Mouse (Mus musculus) heart, postnatal 0 days (tissue): ENCODE measurements around the gene Cabp2. TPM values are rescaled to one million over a fixed set of nuclear protein-coding genes. Genes with fewer than 3 reads are reported as not detected.
A peak's percentile ranks its signal among the peaks of the same experiment; 100 is the strongest.

Experiments
- ATAC-seq: fragments of 200-750 bp; cut with Nextera tagmentation; 2 replicates; pipeline ENCODE4 v1.8.0; 2017; ENCODE audit warnings: low read depth, moderate number of reproducible peaks, moderate library complexity; ENCODE audit not compliant: insufficient read depth
- DNase-seq: peaks from one replicate; pipeline ENCODE4 v3.0.0-alpha.2; 2016; ENCODE audit warnings: low spot score
- H3K27ac ChIP-seq: fragments of 300-500 bp; sonication (generic); 2 replicates; pipeline ENCODE4 v1.5.1; 2014; ENCODE audit warnings: low read depth, mild to moderate bottlenecking
- H3K27me3 ChIP-seq: fragments of 300-500 bp; sonication (generic); 2 replicates; pipeline ENCODE4 v1.6.1; 2014; ENCODE audit warnings: low read length, mixed read lengths; ENCODE audit not compliant: control insufficient read depth, insufficient read depth
- H3K36me3 ChIP-seq: fragments of 300-500 bp; sonication (generic); replicated peaks from 2 replicates; pipeline ENCODE4 v1.6.1; 2014; ENCODE audit warnings: low read length, mixed read lengths; ENCODE audit not compliant: control insufficient read depth, insufficient read depth
- H3K4me1 ChIP-seq: fragments of 300-500 bp; sonication (generic); 2 replicates; pipeline ENCODE4 v1.6.1; 2014; ENCODE audit warnings: antibody characterized with exemption; ENCODE audit not compliant: control insufficient read depth, insufficient read depth
- H3K4me2 ChIP-seq: fragments of 300-500 bp; sonication (generic); 2 replicates; pipeline ENCODE4 v1.6.1; 2014; ENCODE audit warnings: low read depth, mild to moderate bottlenecking, low read length, moderate library complexity
- H3K4me3 ChIP-seq: fragments of 300-500 bp; sonication (generic); 2 replicates; pipeline ENCODE4 v1.5.1; 2014; ENCODE audit warnings: low read depth, low read length
- H3K9ac ChIP-seq: fragments of 300-500 bp; sonication (generic); replicated peaks from 2 replicates; pipeline ENCODE4 v1.6.1; 2014; ENCODE audit warnings: low read depth, low read length, mixed read lengths
- H3K9me3 ChIP-seq: fragments of 300-500 bp; sonication (generic); replicated peaks from 2 replicates; pipeline ENCODE4 v1.6.1; 2016; ENCODE audit warnings: low read length; ENCODE audit not compliant: control insufficient read depth
- CTCF ChIP-seq: IDR thresholded peaks from 2 replicates; pipeline ENCODE4 v1.5.1; 2016; ENCODE audit warnings: antibody characterized with exemption, control low read depth, low read depth
- EP300 ChIP-seq: IDR thresholded peaks from 2 replicates; pipeline ENCODE4 v1.6.1; 2016; ENCODE audit warnings: antibody characterized with exemption, low read depth
- WGBS: fragments of 180-500 bp; shearing (Covaris S2); extraction: QIAGEN DNeasy Blood & Tissue Kit; methylation state at CpG from one replicate; pipeline ENCODE4 v1.1.7; 2014; 5-methylcytosine and 5-hydroxymethylcytosine counted together
- polyA plus RNA-seq: library from polyadenylated mRNA; unstranded; fragments of >200 nt; fragmentation: Nextera tagmentation; extraction: Ambion mirVana; gene quantifications from 2 replicates; pipeline ENCODE4 v1.2.1, GENCODE M21; 2015
- total RNA-seq: library from RNA; depleted of rRNA; stranded (reverse); fragments of >200 nt; gene quantifications from 2 replicates; pipeline ENCODE4 v1.2.3, GENCODE M21; 2014; ENCODE audit warnings: low replicate concordance

Gene Cabp2
- total and polyA plus RNA-seq, 2 experiments from 2014 or later: not detected

DNA sequence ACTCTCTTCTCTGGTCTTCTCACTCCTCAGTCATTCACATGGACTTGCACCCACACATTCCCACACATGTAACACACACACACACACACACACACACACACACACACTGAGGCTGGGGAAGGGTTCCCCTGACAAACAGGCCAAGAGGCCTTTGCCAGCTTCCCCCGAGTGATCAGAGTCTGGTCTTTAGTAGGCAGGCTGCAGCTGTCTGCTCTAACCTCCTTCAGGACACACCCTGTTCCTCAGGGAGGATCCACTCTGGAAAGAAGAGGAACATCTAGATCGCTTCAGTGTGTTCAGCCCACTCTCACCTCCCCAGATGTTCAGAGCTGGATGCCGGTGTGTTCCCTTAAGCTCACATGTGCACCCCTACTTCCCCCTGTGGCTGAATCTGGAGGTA is 13.0 kb downstream of the Cabp2 start:
- H3K36me3 ChIP-seq: no peaks in the 10 kb centered on the region
- ATAC-seq (no peak), DNase-seq (no peak)
- no peak overlapping the region for H3K27ac ChIP-seq
- no peak overlapping the region for H3K9ac ChIP-seq
- 81% methylated on average over 3 of the region's 3 CpGs for WGBS
- TF ChIP-seq EP300 (no peak), CTCF (no peak)
- no peaks in the 10 kb centered on the region for H3K9me3 ChIP-seq
- peaks cover 7% of the 10 kb centered on the region; the same call in 1 of the 2 replicates for H3K4me1 ChIP-seq
- no peak overlapping the region for H3K4me2 ChIP-seq
- H3K27me3 ChIP-seq: no peaks in the 10 kb centered on the region
- H3K4me3 ChIP-seq: no peak overlapping the region

- 76% methylated on average over 5 of the region's 5 CpGs for WGBS
- H3K9ac ChIP-seq: no peak overlapping the region
- no peak overlapping the region for H3K27ac ChIP-seq
- no peaks in the 10 kb centered on the region for H3K36me3 ChIP-seq
- H3K4me3 ChIP-seq: no peak overlapping the region
- H3K9me3 ChIP-seq: no peaks in the 10 kb centered on the region
- H3K4me1 ChIP-seq: peaks cover 12% of the 10 kb centered on the region; the same call in 1 of the 2 replicates
- no peak for TF ChIP-seq CTCF
- no peak for TF ChIP-seq EP300
- DNase-seq (no peak), ATAC-seq (no peak)
- no peak overlapping the region for H3K4me2 ChIP-seq
- no peaks in the 10 kb centered on the region for H3K27me3 ChIP-seq
Observed at GRCm38 (mm10) chr19:4094774-4095303, 13.5 kb downstream of the Cabp2 start.

DNA sequence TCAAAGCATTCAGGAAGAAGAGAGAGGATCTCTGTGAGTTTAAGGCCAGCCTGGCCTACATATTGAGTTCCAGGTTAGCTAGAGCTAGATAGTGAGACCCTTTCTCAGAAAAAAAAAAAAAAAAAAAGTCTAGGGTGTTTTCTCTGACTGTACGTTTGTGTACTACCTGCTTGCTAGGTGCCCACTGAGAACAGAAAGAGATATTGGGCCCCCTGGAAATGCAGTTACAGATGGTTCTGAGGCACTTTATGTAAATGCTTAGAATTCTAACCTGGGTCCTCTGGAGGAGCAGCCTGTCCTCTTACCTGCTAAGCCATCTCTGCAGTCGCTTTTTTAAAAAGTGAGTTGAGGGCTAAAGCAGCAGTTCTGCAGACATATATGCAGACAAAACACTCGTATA is 14.4 kb downstream of the Cabp2 start:
- H3K9me3 ChIP-seq: no peaks in the 10 kb centered on the region

GRCm38 (mm10) chr19:4096642-4097440 is 15.5 kb downstream of the Cabp2 start, which contains the start of gene Cdk2ap2:
Gene Cdk2ap2, plus strand, starts transcription at chr19:4097182.
- H3K4me3 ChIP-seq: peak within 1 kb of the TSS; percentile 69
- H3K27ac ChIP-seq: peak within 1 kb of the TSS; percentile 89
- H3K4me1 ChIP-seq: peaks cover 25% of the 10 kb centered on the region; the same call in 1 of the 2 replicates
- peaks cover 11% of the 10 kb centered on the region; the same call in 1 of the 2 replicates for H3K27me3 ChIP-seq
- WGBS: under 1% methylated on average over 63 of the region's 65 CpGs
- H3K36me3 ChIP-seq: no peaks in the 10 kb centered on the region
- TF ChIP-seq EP300: peak; percentile 79; the same call in 1 of the 2 replicates
- no peak for TF ChIP-seq CTCF
- peak within 1 kb of the TSS; percentile 55 for H3K9ac ChIP-seq
- DNase-seq (peak; percentile 96), ATAC-seq (peak; percentile 92)
- no peaks in the 10 kb centered on the region for H3K9me3 ChIP-seq
- H3K4me2 ChIP-seq: peak within 1 kb of the TSS; percentile 86

More for the DNA sequence above, 14.4 kb downstream of the Cabp2 start:
- Histone ChIP-seq H3K27me3 (0 out of 2 replicates have a peak, but pooled peaks cover 2% of the 10 kb centered on the region), H3K36me3 (no peaks in the 10 kb centered on the region), H3K9ac (no peak overlapping the region), H3K4me3 (no peak overlapping the region), H3K4me2 (no peak overlapping the region), H3K27ac (no peak overlapping the region), H3K4me1 (peaks cover 22% of the 10 kb centered on the region; the same call in 1 of the 2 replicates)
- TF ChIP-seq CTCF (no peak), EP300 (no peak)
- DNase-seq (no peak), ATAC-seq (no peak)
- 70% methylated on average over 3 of the region's 3 CpGs for WGBS

DNA sequence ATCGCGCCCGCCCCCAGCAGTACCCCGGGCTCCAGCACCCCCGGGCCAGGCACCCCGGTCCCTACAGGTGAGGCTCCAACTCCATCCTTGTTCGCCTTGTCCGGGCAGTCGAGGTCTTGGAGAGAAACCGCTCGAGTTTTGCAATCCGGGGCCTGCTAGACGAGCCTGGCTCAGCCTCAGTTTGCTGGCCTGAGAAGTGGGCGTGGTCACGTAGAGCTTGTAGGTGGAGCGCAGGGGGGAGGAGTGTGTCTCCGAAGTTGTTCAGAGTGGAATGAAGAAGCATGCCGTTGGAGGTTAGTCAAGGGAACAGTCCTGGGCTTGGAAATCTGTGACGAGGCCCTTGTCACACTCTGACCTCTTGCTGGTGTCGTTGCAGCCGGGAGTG is 16.1 kb downstream of the Cabp2 start:
- H3K9ac ChIP-seq: peak overlapping the region; percentile 37
- H3K4me1 ChIP-seq: peaks cover 25% of the 10 kb centered on the region; the same call in 1 of the 2 replicates
- H3K36me3 ChIP-seq: no peaks in the 10 kb centered on the region
- ATAC-seq (peak; percentile 19), DNase-seq (peak; percentile 70)
- H3K27me3 ChIP-seq: peaks cover 12% of the 10 kb centered on the region; the same call in 1 of the 2 replicates
- peak overlapping the region; percentile 78 for H3K27ac ChIP-seq
- TF ChIP-seq EP300 (no peak), CTCF (no peak)
- peak overlapping the region; percentile 86 for H3K4me2 ChIP-seq
- H3K9me3 ChIP-seq: no peaks in the 10 kb centered on the region
- peak overlapping the region; percentile 69 for H3K4me3 ChIP-seq
- WGBS: under 1% methylated on average over 21 of the region's 21 CpGs
